Mouse (Mus musculus): ENCODE results near the gene Tmprss5. TPM values are rescaled to one million over a fixed set of nuclear protein-coding genes. Genes with fewer than 3 reads are reported as not detected.

Gene Tmprss5
- polyA plus RNA-seq, 1 experiment from 2014 or later, result 1.7 TPM

- Histone ChIP-seq H3K4me3 (replicated peaks; ENCODE audit: low read depth, low read length) (no peak overlapping the region), H3K9ac (replicated peaks; ENCODE audit: low read length) (no peak overlapping the region), H3K27ac (replicated peaks; ENCODE audit: low read depth, low read length) (no peak overlapping the region), H3K4me2 (ENCODE audit: low read length) (no peak overlapping the region), H3K36me3 (ENCODE audit: control insufficient read depth, insufficient read depth, low read length) (no peaks in the 10 kb centered on the region), H3K27me3 (ENCODE audit: control insufficient read depth, insufficient read depth, low read length) (no peaks in the 10 kb centered on the region), H3K9me3 (ENCODE audit: control insufficient read depth, low read length) (no peaks in the 10 kb centered on the region), H3K4me1 (ENCODE audit: control insufficient read depth, insufficient read depth, low read length) (0 out of 2 replicates have a peak, but pooled peaks cover 5% of the 10 kb centered on the region)
- WGBS, result 96% methylated on average over 3 of the region's 3 CpGs
- DNase-seq, result no peak
- no peak for ATAC-seq (ENCODE audit: low FRiP score, low TSS enrichment)
These were observed 17.8 kb downstream of the Tmprss5 start for GRCm38 (mm10) chr9:49098871-49099270.

GRCm38 (mm10) chr9:49102328-49102727, 21.3 kb downstream of the Tmprss5 start:
- H3K9ac ChIP-seq (replicated peaks; ENCODE audit: low read length), result no peak overlapping the region
- no peaks in the 10 kb centered on the region for H3K27me3 ChIP-seq (ENCODE audit: control insufficient read depth, insufficient read depth, low read length)
- 0 out of 2 replicates have a peak, but pooled peaks cover 5% of the 10 kb centered on the region for H3K4me1 ChIP-seq (ENCODE audit: control insufficient read depth, insufficient read depth, low read length)
- ATAC-seq (ENCODE audit: low FRiP score, low TSS enrichment) (peak; percentile 77; the same call in 1 of the 2 replicates), DNase-seq (peak; percentile 65)
- H3K4me3 ChIP-seq (replicated peaks; ENCODE audit: low read depth, low read length), result no peak overlapping the region
- no peak overlapping the region for H3K4me2 ChIP-seq (ENCODE audit: low read length)
- no peaks in the 10 kb centered on the region for H3K9me3 ChIP-seq (ENCODE audit: control insufficient read depth, low read length)
- no peaks in the 10 kb centered on the region for H3K36me3 ChIP-seq (ENCODE audit: control insufficient read depth, insufficient read depth, low read length)
- no peak overlapping the region for H3K27ac ChIP-seq (replicated peaks; ENCODE audit: low read depth, low read length)
- 4% methylated on average over 1 of the region's 1 CpGs for WGBS

- no peaks in the 10 kb centered on the region for H3K9me3 ChIP-seq (ENCODE audit: control insufficient read depth, low read length)
- 46% methylated on average over 7 of the region's 7 CpGs for WGBS
- H3K4me3 ChIP-seq (replicated peaks; ENCODE audit: low read depth, low read length), result no peak overlapping the region
- H3K4me1 ChIP-seq (ENCODE audit: control insufficient read depth, insufficient read depth, low read length), result no peaks in the 10 kb centered on the region
- DNase-seq, result no peak
- no peak overlapping the region for H3K4me2 ChIP-seq (ENCODE audit: low read length)
- no peak overlapping the region for H3K27ac ChIP-seq (replicated peaks; ENCODE audit: low read depth, low read length)
- no peak for ATAC-seq (ENCODE audit: low FRiP score, low TSS enrichment)
- H3K36me3 ChIP-seq (ENCODE audit: control insufficient read depth, insufficient read depth, low read length), result no peaks in the 10 kb centered on the region
- H3K9ac ChIP-seq (replicated peaks; ENCODE audit: low read length), result no peak overlapping the region
- no peaks in the 10 kb centered on the region for H3K27me3 ChIP-seq (ENCODE audit: control insufficient read depth, insufficient read depth, low read length)
These were observed 28.0 kb downstream of the Tmprss5 start for GRCm38 (mm10) chr9:49109101-49109500.

- H3K27ac ChIP-seq (replicated peaks; ENCODE audit: low read depth, low read length), result no peak overlapping the region
- WGBS, result 31% methylated on average over 6 of the region's 6 CpGs
These were observed 29.6 kb downstream of the Tmprss5 start for GRCm38 (mm10) chr9:49110476-49111220.

GRCm38 (mm10) chr9:49111296-49111695, 30.2 kb downstream of the Tmprss5 start:
- Histone ChIP-seq H3K36me3 (ENCODE audit: control insufficient read depth, insufficient read depth, low read length) (no peaks in the 10 kb centered on the region), H3K4me3 (replicated peaks; ENCODE audit: low read depth, low read length) (no peak overlapping the region), H3K4me2 (ENCODE audit: low read length) (no peak overlapping the region), H3K9me3 (ENCODE audit: control insufficient read depth, low read length) (no peaks in the 10 kb centered on the region), H3K27ac (replicated peaks; ENCODE audit: low read depth, low read length) (no peak overlapping the region), H3K27me3 (ENCODE audit: control insufficient read depth, insufficient read depth, low read length) (no peaks in the 10 kb centered on the region), H3K9ac (replicated peaks; ENCODE audit: low read length) (no peak overlapping the region), H3K4me1 (ENCODE audit: control insufficient read depth, insufficient read depth, low read length) (no peaks in the 10 kb centered on the region)
- DNase-seq (no peak), ATAC-seq (ENCODE audit: low FRiP score, low TSS enrichment) (no peak)
- WGBS, result 95% methylated on average over 5 of the region's 5 CpGs

More at GRCm38 (mm10) chr9:49110476-49111220, 29.6 kb downstream of the Tmprss5 start:
- no peak for ATAC-seq (ENCODE audit: low FRiP score, low TSS enrichment)
- no peaks in the 10 kb centered on the region for H3K9me3 ChIP-seq (ENCODE audit: control insufficient read depth, low read length)
- H3K36me3 ChIP-seq (ENCODE audit: control insufficient read depth, insufficient read depth, low read length), result no peaks in the 10 kb centered on the region
- H3K4me2 ChIP-seq (ENCODE audit: low read length), result no peak overlapping the region
- no peaks in the 10 kb centered on the region for H3K4me1 ChIP-seq (ENCODE audit: control insufficient read depth, insufficient read depth, low read length)
- no peaks in the 10 kb centered on the region for H3K27me3 ChIP-seq (ENCODE audit: control insufficient read depth, insufficient read depth, low read length)
- no peak overlapping the region for H3K9ac ChIP-seq (replicated peaks; ENCODE audit: low read length)
- no peak overlapping the region for H3K4me3 ChIP-seq (replicated peaks; ENCODE audit: low read depth, low read length)
- DNase-seq, result no peak

- Histone ChIP-seq H3K9me3 (ENCODE audit: control insufficient read depth, low read length) (no peaks in the 10 kb centered on the region), H3K4me3 (replicated peaks; ENCODE audit: low read depth, low read length) (no peak overlapping the region), H3K4me2 (ENCODE audit: low read length) (no peak overlapping the region), H3K27me3 (ENCODE audit: control insufficient read depth, insufficient read depth, low read length) (no peaks in the 10 kb centered on the region), H3K27ac (replicated peaks; ENCODE audit: low read depth, low read length) (no peak overlapping the region), H3K9ac (replicated peaks; ENCODE audit: low read length) (no peak overlapping the region), H3K4me1 (ENCODE audit: control insufficient read depth, insufficient read depth, low read length) (no peaks in the 10 kb centered on the region), H3K36me3 (ENCODE audit: control insufficient read depth, insufficient read depth, low read length) (no peaks in the 10 kb centered on the region)
- WGBS, result 31% methylated on average over 3 of the region's 3 CpGs
- ATAC-seq (ENCODE audit: low FRiP score, low TSS enrichment), result no peak
- DNase-seq, result peak; percentile 67
These were observed 37.3 kb downstream of the Tmprss5 start for GRCm38 (mm10) chr9:49118271-49118825.

GRCm38 (mm10) chr9:49119759-49120158, 38.7 kb downstream of the Tmprss5 start:
- H3K27ac ChIP-seq (replicated peaks; ENCODE audit: low read depth, low read length), result no peak overlapping the region
- 82% methylated on average over 4 of the region's 4 CpGs for WGBS
- no peaks in the 10 kb centered on the region for H3K9me3 ChIP-seq (ENCODE audit: control insufficient read depth, low read length)
- no peaks in the 10 kb centered on the region for H3K27me3 ChIP-seq (ENCODE audit: control insufficient read depth, insufficient read depth, low read length)
- H3K4me2 ChIP-seq (ENCODE audit: low read length), result no peak overlapping the region
- no peak overlapping the region for H3K9ac ChIP-seq (replicated peaks; ENCODE audit: low read length)
- no peaks in the 10 kb centered on the region for H3K4me1 ChIP-seq (ENCODE audit: control insufficient read depth, insufficient read depth, low read length)
- DNase-seq (no peak), ATAC-seq (ENCODE audit: low FRiP score, low TSS enrichment) (no peak)
- no peak overlapping the region for H3K4me3 ChIP-seq (replicated peaks; ENCODE audit: low read depth, low read length)
- no peaks in the 10 kb centered on the region for H3K36me3 ChIP-seq (ENCODE audit: control insufficient read depth, insufficient read depth, low read length)

- ATAC-seq (ENCODE audit: low FRiP score, low TSS enrichment) (no peak), DNase-seq (no peak)
- Histone ChIP-seq H3K27me3 (ENCODE audit: control insufficient read depth, insufficient read depth, low read length) (no peaks in the 10 kb centered on the region), H3K4me3 (replicated peaks; ENCODE audit: low read depth, low read length) (no peak overlapping the region), H3K4me1 (ENCODE audit: control insufficient read depth, insufficient read depth, low read length) (peaks cover 2% of the 10 kb centered on the region; the same call in 1 of the 2 replicates), H3K9ac (replicated peaks; ENCODE audit: low read length) (no peak overlapping the region), H3K9me3 (ENCODE audit: control insufficient read depth, low read length) (no peaks in the 10 kb centered on the region), H3K27ac (replicated peaks; ENCODE audit: low read depth, low read length) (no peak overlapping the region), H3K4me2 (ENCODE audit: low read length) (no peak overlapping the region), H3K36me3 (ENCODE audit: control insufficient read depth, insufficient read depth, low read length) (no peaks in the 10 kb centered on the region)
- 62% methylated on average over 7 of the region's 7 CpGs for WGBS
These were observed 44.6 kb downstream of the Tmprss5 start for GRCm38 (mm10) chr9:49125706-49126105.
